Mouse (Mus musculus): Measurements from ENCODE around the gene Tbl1x.

DNA sequence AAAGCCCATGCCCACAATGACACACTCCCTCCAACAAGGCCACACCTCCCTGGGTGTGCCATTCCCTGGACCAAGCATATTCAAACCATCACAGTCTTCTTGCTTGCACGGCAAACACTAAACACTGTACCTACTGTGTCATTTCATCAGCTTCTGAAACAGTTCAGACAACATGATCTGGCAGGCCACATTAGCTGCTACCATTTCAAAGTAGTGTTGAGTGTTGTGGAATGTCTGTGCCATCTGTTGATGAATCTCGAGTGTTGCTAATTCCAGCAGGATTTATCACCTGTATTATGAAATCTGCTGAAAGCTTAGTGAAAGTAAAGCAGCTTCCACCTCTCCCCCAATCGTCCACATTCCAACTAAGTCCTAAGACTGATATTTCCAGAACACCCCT lies 41.3 kb downstream of the Tbl1x start:
- TF ChIP-seq CTCF (IDR thresholded peaks at IDR 0.05; ENCODE audit: borderline replicate concordance, control insufficient read depth, extremely low read depth, insufficient read depth, low read length, poor library complexity) (no peak), POLR2A (IDR thresholded peaks at IDR 0.05; ENCODE audit: control insufficient read depth, extremely low read depth, insufficient read depth, low read length, poor library complexity) (no peak)

Data from thymus, adult 2 months (tissue).